Mouse (Mus musculus) limb, embryonic 14.5 days (tissue): ENCODE data around the gene Tigar. TPM values are rescaled to one million over a fixed set of nuclear protein-coding genes. Genes with fewer than 3 reads are reported as not detected.
A peak's percentile ranks its signal among the peaks of the same experiment; 100 is the strongest.

ENCODE experiments used
- ATAC-seq: fragments of 200-750 bp; cut with Nextera tagmentation; 2 replicates; pipeline ENCODE4 v1.8.0; 2017; ENCODE audit warnings: low read depth, moderate number of reproducible peaks, moderate TSS enrichment; ENCODE audit not compliant: low FRiP score
- DNase-seq: peaks from one replicate; pipeline ENCODE4 v3.0.0-alpha.2; 2015; ENCODE audit warnings: low spot score
- H3K27ac ChIP-seq: fragments of 300-500 bp; sonication (generic); replicated peaks from 2 replicates; pipeline ENCODE4 v1.5.1; 2014; ENCODE audit warnings: low read depth, mild to moderate bottlenecking, low read length, moderate library complexity, mixed read lengths
- H3K27me3 ChIP-seq: fragments of 300-500 bp; sonication (generic); 2 replicates; pipeline ENCODE4 v1.6.1; 2014; ENCODE audit warnings: low read length, mixed read lengths; ENCODE audit not compliant: control insufficient read depth, insufficient read depth
- H3K36me3 ChIP-seq: fragments of 300-500 bp; sonication (generic); 2 replicates; pipeline ENCODE4 v1.6.1; 2014; ENCODE audit warnings: mild to moderate bottlenecking, low read length, moderate library complexity, mixed read lengths; ENCODE audit not compliant: control insufficient read depth, insufficient read depth
- H3K4me1 ChIP-seq: fragments of 300-500 bp; sonication (generic); 2 replicates; pipeline ENCODE4 v1.6.1; 2014; ENCODE audit warnings: antibody characterized with exemption, low read length, mixed read lengths; ENCODE audit not compliant: control insufficient read depth, insufficient read depth
- H3K4me2 ChIP-seq: fragments of 300-500 bp; sonication (generic); replicated peaks from 2 replicates; pipeline ENCODE4 v1.6.1; 2014; ENCODE audit warnings: low read depth, mild to moderate bottlenecking, low read length, moderate library complexity; ENCODE audit not compliant: severe bottlenecking
- H3K4me3 ChIP-seq: fragments of 300-500 bp; sonication (generic); replicated peaks from 2 replicates; pipeline ENCODE4 v1.5.1; 2014; ENCODE audit warnings: low read length
- H3K9ac ChIP-seq: fragments of 300-500 bp; sonication (generic); 2 replicates; pipeline ENCODE4 v1.6.1; 2014; ENCODE audit warnings: mild to moderate bottlenecking, low read depth, low read length, moderate library complexity; ENCODE audit not compliant: severe bottlenecking
- H3K9me3 ChIP-seq: fragments of 300-500 bp; sonication (generic); 2 replicates; pipeline ENCODE4 v1.6.1; 2016; ENCODE audit warnings: low read length; ENCODE audit not compliant: control insufficient read depth
- POLR2A ChIP-seq: fragments of 200-500 bp; IDR thresholded peaks from 2 replicates; pipeline ENCODE4 v1.8.0; 2012; ENCODE audit warnings: inconsistent platforms, mild to moderate bottlenecking, moderate library complexity, borderline replicate concordance; ENCODE audit not compliant: insufficient read depth, insufficient read length; ENCODE audit errors: extremely low read depth
- WGBS: fragments of 180-500 bp; shearing (Covaris S2); extraction: QIAGEN DNeasy Blood & Tissue Kit; methylation state at CpG from one replicate; pipeline ENCODE4 v1.1.7; 2014; 5-methylcytosine and 5-hydroxymethylcytosine counted together
- polyA plus RNA-seq, 2 experiments: library from polyadenylated mRNA; depleted of rRNA in 1 of 2; stranded (reverse) in 1 of 2; unstranded in 1 of 2; fragments of >200 nt; fragmentation: Nextera tagmentation in 1 of 2; extraction: Ambion mirVana in 1 of 2; gene quantifications; 2 replicates each; pipeline versions ENCODE4 v1.2.1 to v1.2.3; 2012 to 2014

The Tigar gene
- polyA plus RNA-seq, 2 experiments = 3.2 to 4.1 TPM

GRCm38 (mm10) chr6:127050847-127051246, 58.5 kb downstream of the Tigar start:
- Histone ChIP-seq H3K9ac (no peak overlapping the region), H3K27ac (peak overlapping the region; percentile 75), H3K4me1 (peaks cover 8% of the 10 kb centered on the region), H3K4me3 (no peak overlapping the region), H3K4me2 (0 out of 2 replicates have a peak overlapping the region, but pooled peaks have one; percentile 9), H3K36me3 (no peaks in the 10 kb centered on the region), H3K9me3 (no peaks in the 10 kb centered on the region), H3K27me3 (no peaks in the 10 kb centered on the region)
- 13% methylated on average over 4 of the region's 4 CpGs for WGBS
- TF ChIP-seq POLR2A = no peak
- peak; percentile 52 for DNase-seq
- peak; percentile 82 for ATAC-seq

GRCm38 (mm10) chr6:127044909-127045308, 64.4 kb downstream of the Tigar start:
- peak; percentile 59 for DNase-seq
- 58% methylated on average over 6 of the region's 6 CpGs for WGBS
- ATAC-seq = 0 out of 2 replicates have a peak, but pooled peaks have one; percentile 57

More at GRCm38 (mm10) chr6:127044909-127045308, 64.4 kb downstream of the Tigar start:
- Histone ChIP-seq H3K27me3 (no peaks in the 10 kb centered on the region), H3K9me3 (no peaks in the 10 kb centered on the region), H3K36me3 (no peaks in the 10 kb centered on the region), H3K4me2 (no peak overlapping the region), H3K4me1 (peaks cover 3% of the 10 kb centered on the region; the same call in 1 of the 2 replicates), H3K27ac (no peak overlapping the region), H3K4me3 (no peak overlapping the region), H3K9ac (no peak overlapping the region)
- TF ChIP-seq POLR2A = no peak

Other genes starting within 250 kb of the Tigar start
- gene Dyrk4, start 187.7 kb downstream of the Tigar start, polyA plus RNA-seq (2012; rRNA removed) = 0.03 and 0.08 TPM in 2 replicates
- not detected in 2 replicates for gene Dyrk4, start 187.7 kb downstream of the Tigar start, polyA plus RNA-seq (2014; fragmentation: Nextera tagmentation; extraction: Ambion mirVana)
- 46.3 and 55.8 TPM in 2 replicates for gene Rad51ap1, start 170.0 kb downstream of the Tigar start, polyA plus RNA-seq (2012; rRNA removed)
- gene Rad51ap1, start 170.0 kb downstream of the Tigar start, polyA plus RNA-seq (2014; fragmentation: Nextera tagmentation; extraction: Ambion mirVana) = 50.6 and 52.7 TPM in 2 replicates
- gene D6Wsu163e, start 169.6 kb downstream of the Tigar start, polyA plus RNA-seq (2012; rRNA removed) = 11.1 and 12.2 TPM in 2 replicates
- gene D6Wsu163e, start 169.6 kb downstream of the Tigar start, polyA plus RNA-seq (2014; fragmentation: Nextera tagmentation; extraction: Ambion mirVana) = 12.4 and 16.6 TPM in 2 replicates
- gene Fgf6, start 94.0 kb downstream of the Tigar start, polyA plus RNA-seq (2012; rRNA removed) = 2.8 and 2.9 TPM in 2 replicates
- gene Fgf6, start 94.0 kb downstream of the Tigar start, polyA plus RNA-seq (2014; fragmentation: Nextera tagmentation; extraction: Ambion mirVana) = 2.3 and 2.5 TPM in 2 replicates
- 0.17 and 0.24 TPM in 2 replicates for gene Fgf23, start 36.7 kb downstream of the Tigar start, polyA plus RNA-seq (2012; rRNA removed)
- not detected in 2 replicates for gene Fgf23, start 36.7 kb downstream of the Tigar start, polyA plus RNA-seq (2014; fragmentation: Nextera tagmentation; extraction: Ambion mirVana)
- 143 and 170 TPM in 2 replicates for gene Ccnd2, start 42.6 kb upstream of the Tigar start, polyA plus RNA-seq (2012; rRNA removed)
- 1,147 and 1,270 TPM in 2 replicates for gene Ccnd2, start 42.6 kb upstream of the Tigar start, polyA plus RNA-seq (2014; fragmentation: Nextera tagmentation; extraction: Ambion mirVana)